Mouse (Mus musculus) lung, postnatal 0 days (tissue): ENCODE measurements around the gene Col12a1.

Experiments used
- CTCF ChIP-seq: IDR thresholded peaks from 2 replicates; pipeline ENCODE4 v1.5.1; 2016; ENCODE audit warnings: antibody characterized with exemption, mild to moderate bottlenecking
- EP300 ChIP-seq: IDR thresholded peaks from 2 replicates; pipeline ENCODE4 v1.6.1; 2016; ENCODE audit warnings: antibody characterized with exemption, mild to moderate bottlenecking, control low read depth

- TF ChIP-seq CTCF = no peak
- no peak for TF ChIP-seq EP300
Measured at GRCm38 (mm10) chr9:79553297-79553696, 165.3 kb downstream of the Col12a1 start.
